Comparison of ENCODE assay signal across 8 mouse cellular contexts in genomic region chr17:34895724-34896123, GRCm38 (mm10). TPM values are rescaled to one million over a fixed set of nuclear protein-coding genes. Genes with fewer than 3 reads are reported as not detected.
DNase-seq lines count a peak whose midpoint lies in the region; ATAC-seq and TF ChIP-seq lines count a peak whose summit lies in the region.

No protein-coding gene starts in this region.

- peak overlapping the region; percentile 81 for H3K4me3 ChIP-seq in lung, embryonic 15.5 days
- H3K4me3 ChIP-seq in lung, adult 2 months (replicated peaks; ENCODE audit: extremely low read depth, low read depth, low read length): no peak overlapping the region
- H3K4me3 ChIP-seq in intestine, embryonic 15.5 days (replicated peaks): peak overlapping the region; percentile 78
- H3K4me3 ChIP-seq in neural tube, embryonic 12.5 days: peak overlapping the region; percentile 88

- no peak for TF ChIP-seq CTCF in lung, adult 2 months (IDR thresholded peaks at IDR 0.05; ENCODE audit: insufficient read depth, low read length)

- 90% methylated on average over 15 of the region's 15 CpGs for WGBS in lung, embryonic 15.5 days
- 93% methylated on average over 15 of the region's 15 CpGs for WGBS in lung, adult 2 months
- 93% methylated on average over 15 of the region's 15 CpGs for WGBS in intestine, embryonic 15.5 days
- 96% methylated on average over 15 of the region's 15 CpGs for WGBS in neural tube, embryonic 12.5 days

- no peak for TF ChIP-seq POLR2A in lung, adult 2 months (IDR thresholded peaks at IDR 0.05; ENCODE audit: borderline replicate concordance, extremely low read depth, low read depth, low read length)

- no peaks in the 10 kb centered on the region for H3K27me3 ChIP-seq in lung, embryonic 15.5 days
- no peaks in the 10 kb centered on the region for H3K27me3 ChIP-seq in intestine, embryonic 15.5 days (replicated peaks)
- H3K27me3 ChIP-seq in neural tube, embryonic 12.5 days (replicated peaks): no peaks in the 10 kb centered on the region

- peak overlapping the region; percentile 91 for H3K27ac ChIP-seq in lung, embryonic 15.5 days
- peak overlapping the region; percentile 94 for H3K27ac ChIP-seq in intestine, embryonic 15.5 days
- H3K27ac ChIP-seq in neural tube, embryonic 12.5 days: no peak overlapping the region

- intact Hi-C loops in left cerebral cortex, postnatal 36 days (cut with DNase I): loop anchor here (5.0 kb wide), 3 partner anchors 57 to 342 kb away; partner anchors contain the start of genes Nfkbil1, Ppt2 and Prrt1

- no peak for ATAC-seq in lung, embryonic 15.5 days (ENCODE audit: borderline replicate concordance, extremely low read depth, low FRiP score, low TSS enrichment)
- ATAC-seq in intestine, embryonic 15.5 days: no peak
- ATAC-seq in neural tube, embryonic 12.5 days (ENCODE audit: low FRiP score, low read depth): no peak

- peaks cover 26% of the 10 kb centered on the region for H3K4me1 ChIP-seq in lung, embryonic 15.5 days
- H3K4me1 ChIP-seq in lung, adult 2 months (ENCODE audit: control insufficient read depth, insufficient read depth, low read length): peaks cover 5% of the 10 kb centered on the region; the same call in 1 of the 2 replicates
- peaks cover 29% of the 10 kb centered on the region for H3K4me1 ChIP-seq in intestine, embryonic 15.5 days (replicated peaks)
- H3K4me1 ChIP-seq in neural tube, embryonic 12.5 days: peaks cover 41% of the 10 kb centered on the region

- H3K9ac ChIP-seq in lung, embryonic 15.5 days: peak overlapping the region; percentile 82; the same call in 1 of the 2 replicates
- H3K9ac ChIP-seq in intestine, embryonic 15.5 days: peak overlapping the region; percentile 93
- H3K9ac ChIP-seq in neural tube, embryonic 12.5 days: peak overlapping the region; percentile 95

- peaks cover 8% of the 10 kb centered on the region; the same call in 1 of the 2 replicates for H3K36me3 ChIP-seq in lung, embryonic 15.5 days
- peaks cover 8% of the 10 kb centered on the region for H3K36me3 ChIP-seq in intestine, embryonic 15.5 days
- H3K36me3 ChIP-seq in neural tube, embryonic 12.5 days: peaks cover 8% of the 10 kb centered on the region; the same call in 1 of the 2 replicates

- no peaks in the 10 kb centered on the region for H3K9me3 ChIP-seq in lung, embryonic 15.5 days
- H3K9me3 ChIP-seq in intestine, embryonic 15.5 days: no peaks in the 10 kb centered on the region
- no peaks in the 10 kb centered on the region for H3K9me3 ChIP-seq in neural tube, embryonic 12.5 days

- peak; percentile 64 for DNase-seq in cerebellum, adult 11-12 months
- no peak for DNase-seq in cerebellum, adult 11 months
- DNase-seq in lung, adult 2 months: no peak
- no peak for DNase-seq in left cerebral cortex, postnatal 36 days (ENCODE audit: low spot score in 2 of 2)
- no peak for DNase-seq in c-Kit-positive CD71-positive TER-119-positive erythroid progenitor cells, embryonic 14.5 days (ENCODE audit: low spot score)

- peak overlapping the region; percentile 78 for H3K4me2 ChIP-seq in lung, embryonic 15.5 days
- peak overlapping the region; percentile 82 for H3K4me2 ChIP-seq in intestine, embryonic 15.5 days (replicated peaks)
- peak overlapping the region; percentile 98 for H3K4me2 ChIP-seq in neural tube, embryonic 12.5 days (replicated peaks)

RNA-seq across cellular contexts. Expression of gene C2, which starts 2.3 kb away (rescaled TPM):
- polyA plus RNA-seq in lung, embryonic 15.5 days (2015; fragmentation: Nextera tagmentation; extraction: Ambion mirVana): 2.6 and 2.9 TPM in 2 replicates
- polyA plus RNA-seq in lung, adult 2 months (2012; rRNA removed): 25.8 and 27.7 TPM in 2 replicates
- polyA plus RNA-seq in intestine, embryonic 15.5 days (2015; fragmentation: Nextera tagmentation; extraction: Ambion mirVana): 14.9 and 16.0 TPM in 2 replicates
- 1.0 and 1.5 TPM in 2 replicates for polyA plus RNA-seq in neural tube, embryonic 12.5 days (2016; fragmentation: Nextera tagmentation; extraction: Ambion mirVana)
- 1 to 10 TPM; 2.4 to 2.5 TPM for total RNA-seq in left cerebral cortex, postnatal 36 days (2021)

RNA-seq across cellular contexts. Expression of gene Ehmt2, which starts 2.5 kb away (rescaled TPM):
- 64.9 and 69.9 TPM in 2 replicates for polyA plus RNA-seq in lung, embryonic 15.5 days (2015; fragmentation: Nextera tagmentation; extraction: Ambion mirVana)
- 192 and 199 TPM in 2 replicates for polyA plus RNA-seq in lung, adult 2 months (2012; rRNA removed)
- polyA plus RNA-seq in intestine, embryonic 15.5 days (2015; fragmentation: Nextera tagmentation; extraction: Ambion mirVana): 61.2 and 67.6 TPM in 2 replicates
- polyA plus RNA-seq in neural tube, embryonic 12.5 days (2016; fragmentation: Nextera tagmentation; extraction: Ambion mirVana): 113 and 117 TPM in 2 replicates
- 100 to 1,000 TPM; 162 to 194 TPM for total RNA-seq in left cerebral cortex, postnatal 36 days (2021)

RNA-seq across cellular contexts. Expression of gene Gm20547, which starts 13.9 kb away (rescaled TPM):
- not detected in 2 replicates for polyA plus RNA-seq in lung, embryonic 15.5 days (2015; fragmentation: Nextera tagmentation; extraction: Ambion mirVana)
- polyA plus RNA-seq in lung, adult 2 months (2012; rRNA removed): not detected in 2 replicates
- not detected in 2 replicates for polyA plus RNA-seq in intestine, embryonic 15.5 days (2015; fragmentation: Nextera tagmentation; extraction: Ambion mirVana)
- polyA plus RNA-seq in neural tube, embryonic 12.5 days (2016; fragmentation: Nextera tagmentation; extraction: Ambion mirVana): not detected in 2 replicates
- total RNA-seq in left cerebral cortex, postnatal 36 days (2021): not detected

RNA-seq across cellular contexts. Expression of gene Zbtb12, which starts 16.4 kb away (rescaled TPM):
- polyA plus RNA-seq in lung, embryonic 15.5 days (2015; fragmentation: Nextera tagmentation; extraction: Ambion mirVana): 2.6 and 2.7 TPM in 2 replicates
- polyA plus RNA-seq in lung, adult 2 months (2012; rRNA removed): 10.6 and 12.3 TPM in 2 replicates
- 2.5 and 2.8 TPM in 2 replicates for polyA plus RNA-seq in intestine, embryonic 15.5 days (2015; fragmentation: Nextera tagmentation; extraction: Ambion mirVana)
- 11.5 and 12.0 TPM in 2 replicates for polyA plus RNA-seq in neural tube, embryonic 12.5 days (2016; fragmentation: Nextera tagmentation; extraction: Ambion mirVana)
- total RNA-seq in left cerebral cortex, postnatal 36 days (2021): 1 to 10 TPM; 6.5 to 8.6 TPM

RNA-seq across cellular contexts. Expression of gene Slc44a4, which starts 18.5 kb away (rescaled TPM):
- polyA plus RNA-seq in lung, embryonic 15.5 days (2015; fragmentation: Nextera tagmentation; extraction: Ambion mirVana): 0.94 and 1.5 TPM in 2 replicates
- polyA plus RNA-seq in lung, adult 2 months (2012; rRNA removed): 11.6 and 13.5 TPM in 2 replicates
- polyA plus RNA-seq in intestine, embryonic 15.5 days (2015; fragmentation: Nextera tagmentation; extraction: Ambion mirVana): 56.2 and 60.4 TPM in 2 replicates
- not detected in 2 replicates for polyA plus RNA-seq in neural tube, embryonic 12.5 days (2016; fragmentation: Nextera tagmentation; extraction: Ambion mirVana)
- under 1 TPM; 0.23 to 0.69 TPM for total RNA-seq in left cerebral cortex, postnatal 36 days (2021)
